Mouse (Mus musculus): ENCODE measurements at regions not wholly inside any gene's neighbourhood (a gene's known extent, or its start where the extent isn't known, plus 50 kb on each side); places are given as distances from the start of the nearest gene placed in this dataset.

- Histone ChIP-seq H3K36me3 (ENCODE audit: insufficient read depth, low read length) (no peaks in the 10 kb centered on the region), H3K27me3 (ENCODE audit: insufficient read depth, low read length) (peaks cover 6% of the 10 kb centered on the region; the same call in 1 of the 2 replicates)
- TF ChIP-seq POU5F1 (IDR thresholded peaks at IDR 0.05; ENCODE audit: borderline replicate concordance, low read length) = no peak
- TF ChIP-seq CTCF (conservative IDR thresholded peaks at IDR 0.05; ENCODE audit: low read length) = no peak
- no peak for TF ChIP-seq NANOG (IDR thresholded peaks at IDR 0.05; ENCODE audit: borderline replicate concordance, low read length)
Observed at GRCm38 (mm10) chr4:131392478-131392877, 445.6 kb downstream of the Ptpru start.

GRCm38 (mm10) chr4:131396226-131396840 is 441.8 kb downstream of the Ptpru start:
- H3K27me3 ChIP-seq (ENCODE audit: insufficient read depth, low read length) = peaks cover 6% of the 10 kb centered on the region; the same call in 1 of the 2 replicates
- H3K4me1 ChIP-seq (replicated peaks; ENCODE audit: low read depth, low read length) = peaks cover 4% of the 10 kb centered on the region; the same call in 1 of the 2 replicates
- TF ChIP-seq NANOG (IDR thresholded peaks at IDR 0.05; ENCODE audit: borderline replicate concordance, low read length) (no peak), POU5F1 (IDR thresholded peaks at IDR 0.05; ENCODE audit: borderline replicate concordance, low read length) (no peak), CTCF (conservative IDR thresholded peaks at IDR 0.05; ENCODE audit: low read length) (no peak)
- no peaks in the 10 kb centered on the region for H3K36me3 ChIP-seq (ENCODE audit: insufficient read depth, low read length)
- H3K4me3 ChIP-seq (replicated peaks; ENCODE audit: low read length) = no peak overlapping the region
- peaks cover 7% of the 10 kb centered on the region for H3K9me3 ChIP-seq (ENCODE audit: low read length)

More at GRCm38 (mm10) chr4:131392478-131392877, 445.6 kb downstream of the Ptpru start:
- Histone ChIP-seq H3K9me3 (ENCODE audit: low read length) (peaks cover 10% of the 10 kb centered on the region), H3K4me3 (replicated peaks; ENCODE audit: low read length) (no peak overlapping the region), H3K4me1 (replicated peaks; ENCODE audit: low read depth, low read length) (peaks cover 6% of the 10 kb centered on the region; the same call in 1 of the 2 replicates)

GRCm38 (mm10) chr4:131397161-131397560 is 440.9 kb downstream of the Ptpru start:
- no peaks in the 10 kb centered on the region for H3K4me1 ChIP-seq (replicated peaks; ENCODE audit: low read depth, low read length)
- no peak overlapping the region for H3K4me3 ChIP-seq (replicated peaks; ENCODE audit: low read length)
- no peak for TF ChIP-seq POU5F1 (IDR thresholded peaks at IDR 0.05; ENCODE audit: borderline replicate concordance, low read length)
- TF ChIP-seq NANOG (IDR thresholded peaks at IDR 0.05; ENCODE audit: borderline replicate concordance, low read length) = no peak
- TF ChIP-seq CTCF (conservative IDR thresholded peaks at IDR 0.05; ENCODE audit: low read length) = no peak
- H3K36me3 ChIP-seq (ENCODE audit: insufficient read depth, low read length) = no peaks in the 10 kb centered on the region
- peaks cover 8% of the 10 kb centered on the region for H3K9me3 ChIP-seq (ENCODE audit: low read length)
- H3K27me3 ChIP-seq (ENCODE audit: insufficient read depth, low read length) = peaks cover 6% of the 10 kb centered on the region; the same call in 1 of the 2 replicates

GRCm38 (mm10) chr4:131400756-131401155 is 437.3 kb downstream of the Ptpru start:
- H3K36me3 ChIP-seq (ENCODE audit: insufficient read depth, low read length) = no peaks in the 10 kb centered on the region
- H3K4me3 ChIP-seq (replicated peaks; ENCODE audit: low read length) = no peak overlapping the region
- H3K9me3 ChIP-seq (ENCODE audit: low read length) = peaks cover 13% of the 10 kb centered on the region
- peaks cover 6% of the 10 kb centered on the region; the same call in 1 of the 2 replicates for H3K27me3 ChIP-seq (ENCODE audit: insufficient read depth, low read length)
- TF ChIP-seq CTCF (conservative IDR thresholded peaks at IDR 0.05; ENCODE audit: low read length) = peak; percentile 69
- no peak for TF ChIP-seq POU5F1 (IDR thresholded peaks at IDR 0.05; ENCODE audit: borderline replicate concordance, low read length)
- no peak for TF ChIP-seq NANOG (IDR thresholded peaks at IDR 0.05; ENCODE audit: borderline replicate concordance, low read length)
- 0 out of 2 replicates have a peak, but pooled peaks cover 1% of the 10 kb centered on the region for H3K4me1 ChIP-seq (replicated peaks; ENCODE audit: low read depth, low read length)

GRCm38 (mm10) chr4:131401255-131401654 is 436.8 kb downstream of the Ptpru start:
- TF ChIP-seq CTCF (conservative IDR thresholded peaks at IDR 0.05; ENCODE audit: low read length) (no peak), POU5F1 (IDR thresholded peaks at IDR 0.05; ENCODE audit: borderline replicate concordance, low read length) (no peak), NANOG (IDR thresholded peaks at IDR 0.05; ENCODE audit: borderline replicate concordance, low read length) (no peak)
- Histone ChIP-seq H3K36me3 (ENCODE audit: insufficient read depth, low read length) (no peaks in the 10 kb centered on the region), H3K9me3 (ENCODE audit: low read length) (peaks cover 13% of the 10 kb centered on the region), H3K4me1 (replicated peaks; ENCODE audit: low read depth, low read length) (0 out of 2 replicates have a peak, but pooled peaks cover 4% of the 10 kb centered on the region), H3K4me3 (replicated peaks; ENCODE audit: low read length) (no peak overlapping the region), H3K27me3 (ENCODE audit: insufficient read depth, low read length) (peaks cover 2% of the 10 kb centered on the region; the same call in 1 of the 2 replicates)

GRCm38 (mm10) chr4:131405376-131406017 is 432.6 kb downstream of the Ptpru start:
- no peak for TF ChIP-seq CTCF (conservative IDR thresholded peaks at IDR 0.05; ENCODE audit: low read length)
- TF ChIP-seq POU5F1 (IDR thresholded peaks at IDR 0.05; ENCODE audit: borderline replicate concordance, low read length) = no peak
- TF ChIP-seq NANOG (IDR thresholded peaks at IDR 0.05; ENCODE audit: borderline replicate concordance, low read length) = no peak
- no peaks in the 10 kb centered on the region for H3K36me3 ChIP-seq (ENCODE audit: insufficient read depth, low read length)
- H3K27me3 ChIP-seq (ENCODE audit: insufficient read depth, low read length) = peaks cover 2% of the 10 kb centered on the region
- H3K9me3 ChIP-seq (ENCODE audit: low read length) = peaks cover 6% of the 10 kb centered on the region
- peaks cover 11% of the 10 kb centered on the region for H3K4me1 ChIP-seq (replicated peaks; ENCODE audit: low read depth, low read length)
- no peak overlapping the region for H3K4me3 ChIP-seq (replicated peaks; ENCODE audit: low read length)

GRCm38 (mm10) chr4:131407464-131407863 is 430.6 kb downstream of the Ptpru start:
- H3K27me3 ChIP-seq (ENCODE audit: insufficient read depth, low read length) = peaks cover 11% of the 10 kb centered on the region
- H3K4me3 ChIP-seq (replicated peaks; ENCODE audit: low read length) = no peak overlapping the region
- peaks cover 11% of the 10 kb centered on the region for H3K4me1 ChIP-seq (replicated peaks; ENCODE audit: low read depth, low read length)
- H3K36me3 ChIP-seq (ENCODE audit: insufficient read depth, low read length) = no peaks in the 10 kb centered on the region
- TF ChIP-seq NANOG (IDR thresholded peaks at IDR 0.05; ENCODE audit: borderline replicate concordance, low read length) (no peak), POU5F1 (IDR thresholded peaks at IDR 0.05; ENCODE audit: borderline replicate concordance, low read length) (no peak), CTCF (conservative IDR thresholded peaks at IDR 0.05; ENCODE audit: low read length) (no peak)
- H3K9me3 ChIP-seq (ENCODE audit: low read length) = peaks cover 2% of the 10 kb centered on the region

GRCm38 (mm10) chr4:131408644-131409043 is 429.4 kb downstream of the Ptpru start:
- peaks cover 12% of the 10 kb centered on the region for H3K27me3 ChIP-seq (ENCODE audit: insufficient read depth, low read length)
- no peaks in the 10 kb centered on the region for H3K9me3 ChIP-seq (ENCODE audit: low read length)
- no peak for TF ChIP-seq CTCF (conservative IDR thresholded peaks at IDR 0.05; ENCODE audit: low read length)
- no peak for TF ChIP-seq NANOG (IDR thresholded peaks at IDR 0.05; ENCODE audit: borderline replicate concordance, low read length)
- TF ChIP-seq POU5F1 (IDR thresholded peaks at IDR 0.05; ENCODE audit: borderline replicate concordance, low read length) = no peak
- H3K4me1 ChIP-seq (replicated peaks; ENCODE audit: low read depth, low read length) = peaks cover 14% of the 10 kb centered on the region
- no peak overlapping the region for H3K4me3 ChIP-seq (replicated peaks; ENCODE audit: low read length)
- H3K36me3 ChIP-seq (ENCODE audit: insufficient read depth, low read length) = no peaks in the 10 kb centered on the region

Measured in E14TG2a.4 (cell line).